Mouse (Mus musculus) forebrain, embryonic 10.5 days (tissue): ENCODE measurements at regions not wholly inside any gene's neighbourhood (a gene's known extent, or its start where the extent isn't known, plus 50 kb on each side); places are given as distances from the start of the nearest gene placed in this dataset.
"Not testable (repeated sequence)": the region's sequence is repeated elsewhere in the genome, so short reads cannot be mapped to it uniquely, and the experiment has no call there.

Experiments used
- DNase-seq: peaks from one replicate; pipeline ENCODE4 v3.0.0-alpha.2; 2017; ENCODE audit warnings: low spot score; ENCODE audit errors: extremely low spot score
- H3K27ac ChIP-seq: fragments of 300-500 bp; sonication (generic); 2 replicates; pipeline ENCODE4 v1.5.1; 2016; ENCODE audit warnings: mild to moderate bottlenecking
- H3K27me3 ChIP-seq: fragments of 300-500 bp; sonication (generic); 2 replicates; pipeline ENCODE4 v1.6.1; 2016; ENCODE audit warnings: mild to moderate bottlenecking; ENCODE audit not compliant: poor library complexity, severe bottlenecking
- H3K36me3 ChIP-seq: fragments of 300-500 bp; sonication (generic); replicated peaks from 2 replicates; pipeline ENCODE4 v1.6.1; 2016; ENCODE audit warnings: mild to moderate bottlenecking, moderate library complexity
- H3K4me1 ChIP-seq: fragments of 300-500 bp; sonication (generic); 2 replicates; pipeline ENCODE4 v1.6.1; 2016
- H3K4me3 ChIP-seq: fragments of 300-500 bp; sonication (generic); 2 replicates; pipeline ENCODE4 v1.5.1; 2016; ENCODE audit warnings: mild to moderate bottlenecking, moderate library complexity
- H3K9me3 ChIP-seq: fragments of 300-500 bp; sonication (generic); 2 replicates; pipeline ENCODE4 v1.6.1; 2016; ENCODE audit warnings: mild to moderate bottlenecking, moderate library complexity
- WGBS: fragments of 180-500 bp; shearing (Covaris S2); methylation state at CpG from one replicate; pipeline ENCODE4 v1.1.7; 2016; 5-methylcytosine and 5-hydroxymethylcytosine counted together

- WGBS = 90% methylated on average over 15 of the region's 15 CpGs
- H3K27ac ChIP-seq, H3K36me3 ChIP-seq, H3K27me3 ChIP-seq, H3K4me1 ChIP-seq, H3K4me3 ChIP-seq, DNase-seq, H3K9me3 ChIP-seq: not testable (repeated sequence)
Measured at GRCm38 (mm10) chr13:13888847-13889246, 65.4 kb upstream of the B3galnt2 start.

GRCm38 (mm10) chr13:13889297-13890120 is 64.8 kb upstream of the B3galnt2 start:
- Histone ChIP-seq H3K4me3 (peak overlapping the region; percentile 55), H3K27ac (peak overlapping the region; percentile 76), H3K27me3 (no peaks in the 10 kb centered on the region), H3K9me3 (peaks cover 6% of the 10 kb centered on the region), H3K4me1 (no peaks in the 10 kb centered on the region), H3K36me3 (no peaks in the 10 kb centered on the region)
- DNase-seq = peak; percentile 87
- 28% methylated on average over 17 of the region's 17 CpGs for WGBS

DNA sequence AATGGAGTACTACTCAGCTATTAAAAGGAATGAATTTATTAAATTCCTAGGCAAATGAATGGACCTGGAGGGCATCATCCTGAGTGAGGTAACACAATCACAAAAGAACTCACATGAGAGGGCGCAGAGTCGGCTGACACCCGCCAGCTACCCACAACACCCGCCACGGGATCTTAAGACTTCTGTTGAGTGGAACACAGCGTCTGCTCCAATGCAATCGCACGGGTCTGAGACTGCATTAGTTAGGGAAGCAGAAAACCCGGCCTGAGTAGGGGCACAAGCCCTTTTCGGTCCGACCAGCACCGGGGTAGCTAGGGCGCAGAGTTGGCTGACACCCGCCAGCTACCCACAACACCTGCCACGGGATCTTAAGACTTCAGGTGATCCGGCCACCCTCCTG is 52.1 kb upstream of the B3galnt2 start:
- 95% methylated on average over 16 of the region's 16 CpGs for WGBS
- not testable (repeated sequence) for H3K27ac ChIP-seq, H3K36me3 ChIP-seq, H3K4me3 ChIP-seq, H3K4me1 ChIP-seq, DNase-seq, H3K27me3 ChIP-seq
- H3K9me3 ChIP-seq = peaks cover 12% of the 10 kb centered on the region
